Mouse (Mus musculus) adipocyte (in vitro differentiated cells): ENCODE data around the gene Tns1.

ENCODE experiments used
- DNase-seq: peaks from one replicate; pipeline ENCODE4 v3.0.0-alpha.2; 2016; ENCODE audit warnings: low spot score

The Tns1 gene

DNA sequence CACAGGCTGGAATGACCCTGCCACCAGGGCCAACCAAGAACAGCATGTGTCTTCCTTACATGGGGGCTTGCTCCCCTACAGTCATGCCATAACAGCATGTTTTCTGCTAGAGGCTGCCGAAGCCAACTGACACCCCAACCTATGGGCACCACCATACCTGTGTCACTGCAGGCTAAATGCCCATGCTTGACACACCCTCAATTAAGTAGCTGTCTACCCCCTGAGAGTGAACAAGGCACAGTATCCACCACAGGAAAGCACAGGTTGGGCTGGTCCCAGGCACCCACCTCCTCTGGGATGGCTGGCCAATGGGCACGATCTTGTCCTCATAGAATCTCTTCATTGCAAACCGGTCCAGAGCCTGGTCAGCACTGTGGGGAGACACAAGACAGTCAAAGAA, 134.2 kb downstream of the Tns1 start:
- no peak for DNase-seq

DNA sequence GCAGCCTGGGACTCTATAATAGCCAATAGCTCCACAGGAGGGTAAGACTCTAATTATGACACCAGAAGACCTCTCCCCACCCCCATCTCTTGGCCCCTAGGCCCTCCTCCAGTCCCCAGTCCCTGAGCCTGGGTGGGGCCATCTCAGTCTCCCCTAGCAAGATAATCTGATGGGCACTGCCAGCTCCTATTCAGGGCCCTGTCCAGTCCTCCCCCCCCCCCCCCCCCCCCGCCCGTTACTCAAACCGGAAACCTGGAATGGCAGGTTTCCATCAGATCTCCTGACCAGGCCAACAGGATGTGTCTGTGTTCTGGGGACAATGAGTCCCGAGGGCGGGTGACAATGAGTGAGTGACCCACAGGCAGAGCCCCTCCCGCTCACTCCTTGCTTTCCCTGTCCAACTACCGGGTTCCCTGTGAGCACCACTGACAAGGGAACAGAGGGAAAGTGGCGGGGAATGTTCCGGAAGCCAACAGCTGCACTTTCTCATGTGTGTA, 136.5 kb downstream of the Tns1 start:
- DNase-seq = no peak

DNA sequence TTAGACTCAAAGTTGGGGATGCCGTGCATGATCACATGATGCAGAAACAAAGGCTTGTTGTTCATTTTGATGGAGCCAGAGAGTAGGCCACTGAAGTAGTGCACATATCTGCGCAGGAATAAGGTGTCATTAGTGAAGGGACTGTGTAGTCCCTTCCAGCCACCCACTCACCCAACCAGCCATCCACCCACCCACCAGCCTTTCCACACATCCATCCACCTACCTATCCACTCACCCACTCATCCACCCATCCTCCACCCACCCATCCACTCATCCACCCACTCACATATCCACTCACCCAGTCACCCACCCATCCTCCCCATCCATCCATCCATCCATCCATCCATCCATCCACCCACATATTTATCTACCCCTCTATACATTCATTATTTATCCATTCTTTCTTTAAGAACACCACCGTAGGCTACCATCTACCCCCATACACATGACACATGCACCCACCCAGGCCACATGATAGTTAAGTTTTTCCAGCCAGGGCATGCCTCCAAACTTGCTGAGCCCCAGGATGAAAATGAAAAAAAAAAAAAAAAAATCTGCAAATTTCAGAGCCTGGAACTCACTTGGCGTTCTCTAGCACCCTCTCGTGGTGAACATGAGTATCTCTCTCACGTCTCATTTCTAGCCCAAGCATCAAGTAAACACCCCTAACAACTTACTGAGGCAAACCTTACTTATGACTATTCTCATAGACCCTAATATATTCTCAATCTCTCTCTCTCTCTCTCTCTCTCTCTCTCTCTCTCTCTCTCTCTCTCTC, 137.8 kb downstream of the Tns1 start:
- peak; percentile 83 for DNase-seq

DNA sequence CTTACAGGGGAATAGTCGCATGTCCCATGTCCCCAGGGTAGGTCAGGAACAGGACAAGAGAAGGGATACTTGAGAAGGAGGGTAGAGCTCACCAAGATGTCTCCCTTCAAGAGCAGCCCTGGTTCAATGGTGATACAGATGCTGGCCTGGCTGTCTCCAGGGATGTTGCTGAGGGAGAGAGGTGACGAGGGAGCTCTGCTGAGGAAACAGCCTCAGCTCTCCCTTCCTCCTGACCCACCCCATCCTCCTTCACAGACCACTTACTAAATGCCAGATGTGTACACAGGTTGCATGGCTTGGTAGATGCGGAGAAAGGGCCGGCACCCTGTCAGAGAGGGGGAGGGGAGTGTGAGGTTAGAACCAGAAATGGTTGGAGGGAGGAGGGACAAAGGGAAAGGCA, 138.6 kb downstream of the Tns1 start:
- no peak for DNase-seq

DNA sequence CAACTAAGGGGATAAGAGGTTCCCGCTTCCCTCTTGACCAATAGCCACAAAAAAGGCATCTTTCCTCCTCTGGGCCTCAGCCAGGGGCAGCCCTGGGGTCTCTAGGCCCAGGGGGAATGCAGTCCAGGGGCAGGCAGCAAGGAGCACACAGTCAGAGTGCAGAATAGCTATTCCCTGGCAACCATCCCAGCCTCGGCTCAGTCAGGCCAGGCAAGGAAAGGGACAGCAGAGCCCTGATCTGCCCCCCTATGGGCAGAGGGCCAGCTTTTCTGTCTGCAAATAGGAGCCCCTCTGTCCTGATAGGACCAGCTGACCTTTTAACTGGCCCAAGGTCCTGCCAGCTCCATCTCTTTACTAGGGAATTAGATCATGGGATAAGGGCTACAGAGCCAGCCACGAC, 145.0 kb downstream of the Tns1 start:
- no peak for DNase-seq

DNA sequence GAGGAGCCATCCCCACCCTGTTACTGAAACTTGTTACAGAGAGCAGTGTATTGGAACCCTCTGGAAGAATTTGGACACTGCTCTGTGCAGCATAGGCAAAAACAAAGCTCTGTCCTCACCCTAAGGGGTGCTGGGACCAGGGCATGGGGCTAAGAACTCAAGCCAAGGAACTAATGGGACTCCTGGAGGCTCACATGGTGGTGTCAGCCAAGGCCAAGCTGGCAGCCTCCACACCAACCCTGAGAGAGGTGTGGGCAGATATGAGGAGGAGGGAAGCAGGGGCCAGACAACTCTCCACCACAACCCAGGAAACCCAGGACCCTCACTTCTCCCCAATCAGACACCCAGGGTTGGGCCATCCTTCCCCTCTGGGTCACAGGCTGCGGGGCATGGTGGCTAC, 145.7 kb downstream of the Tns1 start:
- DNase-seq = peak; percentile 57

DNA sequence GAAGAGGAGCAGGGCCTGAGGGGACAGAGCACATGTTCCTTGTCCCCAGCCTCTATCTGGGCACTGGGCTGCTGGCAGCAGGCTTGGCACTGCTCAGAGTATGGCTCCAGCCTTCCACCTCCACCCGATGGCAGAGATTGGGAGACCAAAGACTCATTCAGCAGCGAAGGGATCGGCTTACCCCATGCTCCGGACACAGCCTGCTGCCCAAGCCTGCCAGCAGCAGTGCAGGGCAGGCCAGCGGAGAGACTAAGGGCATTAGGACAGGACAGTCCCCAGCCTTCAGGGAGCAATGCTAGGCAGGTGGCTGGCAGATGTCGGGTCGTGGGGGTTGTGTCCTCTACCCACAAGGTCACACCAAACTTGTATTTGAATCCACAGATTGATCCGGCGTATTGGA, 150.3 kb downstream of the Tns1 start:
- no peak for DNase-seq

GRCm38 (mm10) chr1:73972726-73973125, 151.5 kb downstream of the Tns1 start:
- no peak for DNase-seq

- no peak for DNase-seq
Observed at GRCm38 (mm10) chr1:73970161-73970730, 154.0 kb downstream of the Tns1 start.

DNA sequence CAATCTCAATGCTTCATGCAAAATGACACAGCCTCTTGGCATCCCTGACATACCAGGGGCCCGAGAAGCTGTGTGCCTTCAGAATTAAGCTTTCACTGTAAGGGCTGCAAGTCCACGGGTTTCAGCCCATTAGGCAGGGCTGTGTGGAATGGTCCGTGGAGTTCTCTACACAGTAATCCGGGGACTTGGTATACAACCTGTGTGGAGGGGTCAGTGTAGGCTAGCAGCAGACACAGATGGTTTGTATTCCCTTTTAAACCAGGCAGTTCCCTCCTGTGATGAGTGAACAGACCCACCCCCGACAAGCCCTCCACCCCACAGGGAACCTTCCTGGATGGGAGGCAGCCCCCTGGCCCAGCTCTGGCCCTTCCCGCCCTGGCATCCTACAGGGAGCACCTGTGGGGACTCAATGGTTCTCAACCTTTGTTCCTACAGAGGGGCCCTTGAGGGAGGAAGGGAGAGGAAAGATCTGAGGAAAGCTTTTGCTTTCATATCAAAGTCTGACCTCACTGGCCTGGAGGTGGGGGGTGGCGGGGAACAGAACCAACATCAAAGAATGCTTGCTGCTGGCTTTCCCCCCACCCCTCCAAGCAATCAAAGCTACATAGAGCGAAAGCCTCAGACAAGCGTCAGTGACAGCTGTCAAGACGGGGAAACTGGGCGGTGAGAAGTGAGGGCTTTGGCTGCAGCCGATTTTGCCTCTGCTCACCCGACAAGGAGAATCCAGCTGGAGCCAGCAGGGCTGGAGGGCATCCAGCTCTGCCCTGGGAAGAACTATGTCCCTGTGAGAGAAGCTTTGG, 155.3 kb downstream of the Tns1 start:
- peak; percentile 86 for DNase-seq

DNA sequence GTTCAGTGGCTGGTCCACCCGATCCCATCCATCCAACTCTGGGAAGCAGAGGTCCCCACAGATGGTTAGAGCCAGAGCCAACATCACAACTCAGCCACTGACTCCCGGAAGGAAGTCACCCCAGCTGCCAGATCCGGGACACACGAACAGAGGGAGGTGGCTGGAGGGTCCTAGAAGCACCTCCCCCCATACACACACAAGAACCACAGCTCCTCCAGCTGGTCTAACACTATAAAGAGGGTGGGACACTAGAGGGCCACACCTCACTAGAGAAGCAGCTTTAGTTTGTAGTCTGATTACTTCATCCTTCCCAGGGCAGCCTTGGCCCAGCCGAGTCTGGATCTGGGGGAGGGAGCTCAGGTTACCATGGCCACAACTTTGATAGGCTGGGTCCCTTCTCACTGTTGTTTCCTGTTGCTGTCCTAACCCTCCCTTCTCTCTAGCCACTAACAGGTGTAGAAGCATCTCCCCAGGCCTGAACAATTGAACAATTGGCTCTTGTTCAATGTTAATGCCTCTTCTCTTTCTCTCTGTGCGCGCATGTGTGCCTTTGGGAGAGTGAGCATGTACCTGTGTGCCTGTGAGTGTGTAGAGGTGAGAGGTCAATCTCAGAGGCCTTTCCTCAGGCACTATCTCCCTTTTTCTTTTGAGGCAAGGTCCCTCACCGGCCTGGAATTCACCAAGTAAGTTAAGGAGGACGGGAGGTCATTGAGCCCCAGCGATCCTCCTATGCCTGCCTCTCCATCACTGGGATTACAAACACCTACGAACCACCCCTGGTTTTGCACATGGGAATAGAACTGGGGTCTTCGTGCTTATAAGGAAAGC, 157.6 kb downstream of the Tns1 start:
- peak; percentile 64 for DNase-seq

DNA sequence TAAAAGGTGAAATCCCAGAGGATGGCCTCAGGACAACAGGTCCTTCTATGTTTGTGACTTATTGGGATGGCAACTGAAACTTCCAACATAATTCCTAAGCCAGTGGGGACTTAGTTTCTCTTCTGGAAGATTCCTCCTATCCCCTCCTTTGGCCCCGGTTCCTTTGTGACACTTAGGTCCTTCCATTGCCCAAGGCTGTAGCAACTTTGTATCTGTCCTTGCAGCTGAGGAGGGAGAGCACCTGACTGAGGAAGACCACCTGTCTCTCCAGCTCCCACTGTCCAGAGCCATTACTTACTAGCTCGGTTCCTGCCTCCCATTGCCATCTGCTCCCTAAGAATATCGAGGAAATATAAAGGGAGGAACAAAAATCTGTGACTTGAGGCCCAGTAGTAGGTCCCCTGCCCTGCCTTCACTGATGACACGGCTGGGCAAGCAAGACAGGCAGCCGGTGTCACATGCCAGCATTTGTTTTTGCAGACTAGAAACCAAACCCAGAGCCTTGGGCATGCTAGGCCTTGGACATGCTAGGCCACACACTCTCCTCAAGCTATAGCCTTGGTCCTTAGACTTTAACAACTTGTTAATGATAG, 160.0 kb downstream of the Tns1 start:
- peak; percentile 62 for DNase-seq

- peak; percentile 97 for DNase-seq
Observed at GRCm38 (mm10) chr1:73963626-73964025, 160.6 kb downstream of the Tns1 start.

- DNase-seq = peak; percentile 98
Observed at GRCm38 (mm10) chr1:73962668-73963371, 161.4 kb downstream of the Tns1 start.

GRCm38 (mm10) chr1:73962049-73962448, 162.2 kb downstream of the Tns1 start:
- no peak for DNase-seq

DNA sequence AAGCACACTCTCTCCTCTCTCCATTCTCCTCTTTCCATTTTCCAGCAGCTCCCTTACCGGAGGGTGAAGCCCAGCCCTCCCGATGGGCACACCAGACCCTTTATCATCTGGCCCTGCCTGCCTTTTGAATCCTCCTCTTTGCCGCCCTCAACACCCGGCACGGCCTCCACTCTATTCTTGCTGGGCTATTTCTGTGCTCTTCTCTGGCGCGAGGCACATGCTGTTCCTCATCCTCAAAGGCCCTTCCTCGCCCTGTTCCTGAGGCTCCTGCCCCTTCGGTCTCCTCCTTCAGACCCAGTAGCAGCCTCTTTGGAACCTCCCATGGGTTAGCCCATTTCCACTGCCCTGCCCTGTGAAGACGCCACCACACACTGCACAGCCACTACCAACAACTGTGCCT, 164.5 kb downstream of the Tns1 start:
- DNase-seq = no peak

DNA sequence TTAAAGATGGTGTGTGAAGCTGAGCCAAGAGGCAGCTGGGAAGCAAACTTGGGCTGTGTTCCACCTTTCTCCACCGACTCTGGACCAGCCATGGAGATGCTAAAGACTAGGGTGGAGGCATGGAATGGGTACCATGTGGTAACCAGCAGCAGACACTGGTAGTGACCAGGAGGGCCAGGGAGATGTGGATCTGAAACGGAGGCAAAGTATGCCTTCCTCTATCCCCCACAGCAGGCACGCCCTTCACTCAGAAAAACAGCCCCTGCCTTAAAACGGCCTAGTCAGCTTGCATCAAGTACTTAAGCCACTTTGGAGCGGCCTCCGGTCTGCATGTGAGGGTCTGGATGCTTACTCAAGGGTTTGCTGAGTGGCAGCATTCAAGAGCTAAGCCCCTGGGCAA, 164.9 kb downstream of the Tns1 start:
- no peak for DNase-seq

DNA sequence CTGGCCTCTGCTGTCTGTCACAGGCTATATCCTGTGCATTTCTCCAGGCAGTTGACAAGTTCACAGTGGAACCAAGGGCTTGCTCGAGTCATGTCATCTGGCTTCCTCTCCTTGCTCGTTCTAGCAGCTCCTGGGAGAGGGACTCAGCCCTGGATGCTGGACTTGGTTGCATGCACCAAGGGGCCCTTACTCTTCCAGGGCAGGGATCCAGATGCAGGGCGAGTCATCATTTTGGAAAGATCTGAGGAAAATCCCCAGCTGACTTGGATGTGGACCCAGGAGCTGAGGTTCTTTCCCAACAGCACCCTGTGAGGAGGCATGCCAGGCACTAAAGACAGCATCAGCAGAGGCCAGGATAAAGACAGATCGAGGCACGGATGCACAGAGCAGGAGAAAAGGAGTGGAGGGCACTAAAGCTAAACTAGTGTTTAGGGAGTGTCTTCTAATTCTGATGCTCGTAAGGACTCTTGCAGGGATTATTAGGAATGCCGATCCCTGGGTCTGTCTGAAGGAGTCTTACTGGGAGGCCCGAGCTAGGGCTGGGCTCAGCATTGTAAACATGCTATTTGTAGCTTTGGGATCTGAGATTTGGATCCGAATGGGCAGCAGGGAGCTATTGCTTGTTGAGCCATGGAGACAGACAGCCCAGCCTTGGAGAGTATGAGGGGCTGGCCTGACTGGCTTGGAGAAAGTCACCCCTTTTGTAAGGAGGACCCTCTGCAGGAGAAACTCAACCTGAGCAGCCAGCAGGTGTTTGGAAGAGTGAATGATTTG, 165.9 kb downstream of the Tns1 start:
- peak; percentile 83 for DNase-seq

DNA sequence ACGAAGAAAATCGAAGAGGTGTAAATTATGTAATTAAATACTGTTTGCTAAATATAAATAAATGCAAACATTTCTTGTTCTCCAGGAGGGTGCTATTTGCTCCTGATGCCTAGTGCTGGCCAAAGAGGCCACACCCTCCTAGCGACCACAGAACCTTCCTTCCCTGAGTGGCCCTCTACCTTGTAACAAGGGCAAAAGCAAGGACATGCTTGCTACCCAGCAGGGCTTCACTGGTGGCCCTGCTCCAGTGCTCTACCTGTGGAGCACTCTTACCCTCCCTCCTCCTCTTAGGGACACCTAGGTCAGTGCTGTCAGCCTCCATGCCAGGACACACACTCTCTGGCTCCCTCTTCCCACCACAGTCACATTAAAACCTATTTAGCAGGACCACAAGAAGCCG, 166.8 kb downstream of the Tns1 start:
- no peak for DNase-seq

- no peak for DNase-seq
Observed at GRCm38 (mm10) chr1:73956320-73956719, 167.9 kb downstream of the Tns1 start.
